Mouse (Mus musculus): ENCODE data around the gene Fcrla. TPM values are rescaled to one million over a fixed set of nuclear protein-coding genes. Genes with fewer than 3 reads are reported as not detected.

The Fcrla gene
- polyA plus RNA-seq, 1 experiment from 2014 or later = 0.26 TPM

DNA sequence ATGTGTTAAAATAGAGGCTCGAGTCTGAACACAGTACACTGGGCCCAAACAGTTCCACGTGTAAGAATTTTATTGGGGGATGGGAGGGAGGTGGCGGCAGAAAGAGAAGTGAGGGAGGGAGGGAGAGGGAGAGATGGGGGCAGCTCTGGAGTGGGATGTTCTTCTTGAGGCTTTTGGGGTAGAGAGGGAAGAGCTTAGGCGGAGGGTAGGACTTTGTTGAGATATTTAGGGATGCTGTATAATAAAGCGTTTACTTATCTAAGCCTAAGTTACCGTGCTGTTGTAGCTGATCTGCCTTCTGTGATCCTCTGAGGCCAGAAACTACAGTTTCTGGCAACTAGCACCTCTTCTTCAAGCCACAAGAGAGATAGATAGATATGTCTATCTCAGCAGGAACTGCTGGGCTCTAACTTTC is 41.3 kb downstream of the Fcrla start:
- Histone ChIP-seq H3K4me1 (replicated peaks) (peaks cover 14% of the 10 kb centered on the region), H3K27me3 (replicated peaks) (no peaks in the 10 kb centered on the region), H3K9me3 (replicated peaks) (0 out of 2 replicates have a peak, but pooled peaks cover 3% of the 10 kb centered on the region), H3K4me2 (no peak overlapping the region), H3K27ac (ENCODE audit: poor library complexity, severe bottlenecking) (no peak overlapping the region), H3K4me3 (no peak overlapping the region), H3K9ac (no peak overlapping the region), H3K36me3 (peaks cover 11% of the 10 kb centered on the region)
- no peak for ATAC-seq (ENCODE audit: insufficient number of reproducible peaks, low FRiP score)
- 50% methylated on average over 6 of the region's 6 CpGs for WGBS

DNA sequence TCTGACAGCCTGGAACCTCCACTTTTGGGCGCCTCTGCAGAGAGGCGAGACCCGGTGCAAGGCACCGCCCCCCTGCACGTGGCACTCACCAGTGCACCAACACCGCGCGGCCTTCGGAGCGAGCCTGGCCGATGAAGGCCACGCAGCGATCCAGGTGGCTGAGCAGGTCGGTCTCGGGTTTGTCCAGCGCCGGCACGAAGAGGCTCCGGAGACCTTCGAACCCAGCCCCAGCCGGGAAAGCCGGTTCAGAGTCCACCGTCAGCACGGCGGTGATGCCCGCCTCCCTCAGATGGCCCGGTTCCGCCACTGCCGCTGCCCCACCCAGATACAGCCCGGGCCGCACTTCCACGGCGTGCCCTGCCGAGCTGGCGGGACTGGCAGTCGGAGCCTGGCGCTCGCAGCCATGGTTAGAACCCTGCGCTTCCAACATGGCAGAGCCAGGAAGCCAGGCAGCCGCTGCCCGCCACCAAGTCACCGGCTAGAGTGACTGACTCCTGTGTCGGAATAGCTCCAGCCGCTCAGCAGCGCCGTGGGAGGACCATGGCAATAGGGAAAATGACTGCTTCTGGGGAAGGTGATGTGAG is 42.3 kb downstream of the Fcrla start, which contains the start of the genes Gm26620 and Dusp12:
Gene Gm26620 (plus strand): TSS at position 88 of the 584 bp plus-strand sequence.
Gene Dusp12 (minus strand): TSS at position 563 of the 584 bp plus-strand sequence.
- peak within 1 kb of the TSS; percentile 96 for H3K4me3 ChIP-seq
- peak within 1 kb of the TSS; percentile 49; the same call in 1 of the 2 replicates for H3K27ac ChIP-seq (ENCODE audit: poor library complexity, severe bottlenecking)
- under 1% methylated on average over 46 of the region's 46 CpGs for WGBS
- H3K4me1 ChIP-seq (replicated peaks) = peaks cover 14% of the 10 kb centered on the region
- H3K36me3 ChIP-seq = peaks cover 19% of the 10 kb centered on the region
- H3K4me2 ChIP-seq = peak within 1 kb of the TSS; percentile 87
- H3K9me3 ChIP-seq (replicated peaks) = 0 out of 2 replicates have a peak, but pooled peaks cover 3% of the 10 kb centered on the region
- peak; percentile 90 for ATAC-seq (ENCODE audit: insufficient number of reproducible peaks, low FRiP score)
- H3K9ac ChIP-seq = peak within 1 kb of the TSS; percentile 93
- no peaks in the 10 kb centered on the region for H3K27me3 ChIP-seq (replicated peaks)

DNA sequence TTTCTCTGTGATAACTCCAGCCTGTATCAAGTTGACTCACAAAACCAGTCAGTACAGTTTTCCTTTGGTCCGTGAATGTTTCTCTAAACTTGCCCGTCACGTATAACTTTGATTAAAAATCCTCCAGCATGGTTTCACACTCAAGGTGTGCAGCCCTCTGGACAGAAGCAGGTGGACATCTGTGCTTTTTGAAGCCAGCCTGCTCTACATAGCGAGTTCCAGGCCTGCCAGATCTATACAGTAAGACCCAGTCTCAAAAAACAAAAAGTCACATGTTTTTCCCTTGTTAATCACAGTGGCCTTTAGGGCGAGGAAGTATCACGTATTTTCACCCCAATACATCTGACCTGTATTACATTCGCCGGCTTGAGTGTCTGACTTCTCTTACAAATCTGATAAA is 43.0 kb downstream of the Fcrla start:
- H3K4me3 ChIP-seq = peak overlapping the region; percentile 96
- H3K27ac ChIP-seq (ENCODE audit: poor library complexity, severe bottlenecking) = no peak overlapping the region
- H3K4me2 ChIP-seq = peak overlapping the region; percentile 87
- peaks cover 14% of the 10 kb centered on the region for H3K4me1 ChIP-seq (replicated peaks)
- H3K36me3 ChIP-seq = peaks cover 22% of the 10 kb centered on the region
- peak overlapping the region; percentile 93 for H3K9ac ChIP-seq
- 0 out of 2 replicates have a peak, but pooled peaks cover 3% of the 10 kb centered on the region for H3K9me3 ChIP-seq (replicated peaks)
- H3K27me3 ChIP-seq (replicated peaks) = no peaks in the 10 kb centered on the region
- no peak for ATAC-seq (ENCODE audit: insufficient number of reproducible peaks, low FRiP score)
- WGBS = 23% methylated on average over 8 of the region's 8 CpGs

DNA sequence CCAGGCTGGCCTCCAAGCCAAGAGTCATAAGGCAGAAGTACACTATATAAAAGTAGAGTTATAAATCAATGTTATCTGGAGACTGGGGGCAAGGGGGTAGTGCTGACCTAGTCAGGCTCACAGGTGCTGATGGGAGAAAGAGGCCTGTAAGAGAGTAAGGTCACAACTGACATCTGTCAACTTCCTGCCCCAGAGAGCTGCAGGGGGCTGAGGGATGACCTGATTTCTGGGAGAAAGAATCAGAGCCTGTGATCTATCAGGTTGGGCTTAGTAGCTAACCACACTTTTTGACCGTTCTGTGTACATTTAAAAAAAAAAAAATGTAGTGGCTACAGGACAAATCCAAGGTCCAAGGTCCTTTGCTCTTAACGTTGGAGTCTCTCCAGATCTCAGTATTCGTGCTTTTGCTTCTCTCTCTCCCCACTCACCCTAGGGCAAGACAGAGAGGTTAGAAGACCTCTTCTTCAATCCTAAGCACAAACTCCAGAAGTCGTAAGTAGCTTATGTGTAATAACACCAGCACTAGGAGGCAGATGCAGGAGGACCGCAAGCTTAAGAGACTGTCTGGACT is 44.4 kb downstream of the Fcrla start:
- H3K36me3 ChIP-seq = peaks cover 28% of the 10 kb centered on the region
- H3K27ac ChIP-seq (ENCODE audit: poor library complexity, severe bottlenecking) = no peak overlapping the region
- H3K4me3 ChIP-seq = no peak overlapping the region
- no peak overlapping the region for H3K9ac ChIP-seq
- no peaks in the 10 kb centered on the region for H3K9me3 ChIP-seq (replicated peaks)
- H3K27me3 ChIP-seq (replicated peaks) = no peaks in the 10 kb centered on the region
- 83% methylated on average over 5 of the region's 5 CpGs for WGBS
- ATAC-seq (ENCODE audit: insufficient number of reproducible peaks, low FRiP score) = no peak
- no peak overlapping the region for H3K4me2 ChIP-seq
- peaks cover 14% of the 10 kb centered on the region for H3K4me1 ChIP-seq (replicated peaks)

DNA sequence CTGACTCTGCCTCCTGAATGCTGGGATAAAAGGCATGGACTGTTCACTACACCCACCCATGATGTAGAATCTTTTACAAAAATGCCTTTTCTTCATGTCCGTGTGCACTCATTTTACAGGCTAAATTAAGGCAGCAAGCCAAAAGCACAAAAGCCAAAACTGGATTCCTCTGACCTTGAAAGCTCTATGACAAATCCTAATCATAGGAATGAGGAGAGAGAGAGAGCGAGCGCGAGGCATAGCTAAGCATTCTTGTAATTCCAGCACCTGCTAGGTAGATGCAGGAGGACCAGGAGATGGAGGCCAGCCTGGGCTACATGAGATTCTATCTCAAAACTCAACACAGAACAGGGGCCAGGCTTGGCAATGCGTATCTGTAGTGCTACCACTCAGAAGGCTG is 50.5 kb downstream of the Fcrla start:
- 69% methylated on average over 5 of the region's 5 CpGs for WGBS
- Histone ChIP-seq H3K27ac (ENCODE audit: poor library complexity, severe bottlenecking) (no peak overlapping the region), H3K36me3 (peaks cover 51% of the 10 kb centered on the region), H3K4me2 (no peak overlapping the region), H3K9me3 (replicated peaks) (no peaks in the 10 kb centered on the region), H3K4me1 (replicated peaks) (no peaks in the 10 kb centered on the region), H3K9ac (no peak overlapping the region), H3K27me3 (replicated peaks) (no peaks in the 10 kb centered on the region), H3K4me3 (no peak overlapping the region)
- ATAC-seq (ENCODE audit: insufficient number of reproducible peaks, low FRiP score) = no peak

GRCm38 (mm10) chr1:170875676-170876075 is 51.7 kb downstream of the Fcrla start:
- Histone ChIP-seq H3K4me1 (replicated peaks) (no peaks in the 10 kb centered on the region), H3K4me2 (no peak overlapping the region), H3K9me3 (replicated peaks) (no peaks in the 10 kb centered on the region), H3K27me3 (replicated peaks) (no peaks in the 10 kb centered on the region), H3K27ac (ENCODE audit: poor library complexity, severe bottlenecking) (no peak overlapping the region), H3K36me3 (peaks cover 39% of the 10 kb centered on the region), H3K9ac (no peak overlapping the region), H3K4me3 (no peak overlapping the region)
- 87% methylated on average over 3 of the region's 3 CpGs for WGBS
- ATAC-seq (ENCODE audit: insufficient number of reproducible peaks, low FRiP score) = no peak

DNA sequence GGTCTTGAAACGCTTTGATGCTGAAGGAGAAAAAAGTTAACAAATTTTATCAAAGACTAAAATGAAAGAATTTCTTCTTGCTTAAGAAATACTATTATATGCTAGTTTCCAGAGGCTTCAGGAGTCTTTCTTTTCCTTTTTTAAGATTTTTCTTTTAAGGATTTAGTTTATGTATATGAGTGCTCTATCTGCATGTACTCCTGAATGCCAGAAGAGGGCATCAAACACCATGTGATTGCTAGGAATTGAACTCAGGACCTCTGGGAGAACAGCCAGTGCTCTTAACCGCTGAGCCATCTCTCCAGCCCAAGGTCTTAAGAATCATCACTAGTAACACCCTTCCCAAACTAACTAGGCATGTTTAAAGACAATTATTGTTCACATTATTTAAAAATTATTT is 55.4 kb downstream of the Fcrla start:
- no peak overlapping the region for H3K4me2 ChIP-seq
- no peaks in the 10 kb centered on the region for H3K9me3 ChIP-seq (replicated peaks)
- no peaks in the 10 kb centered on the region for H3K27me3 ChIP-seq (replicated peaks)
- peaks cover 24% of the 10 kb centered on the region for H3K36me3 ChIP-seq
- no peak overlapping the region for H3K27ac ChIP-seq (ENCODE audit: poor library complexity, severe bottlenecking)
- no peak overlapping the region for H3K9ac ChIP-seq
- WGBS = 90% methylated on average over 2 of the region's 2 CpGs
- peaks cover 1% of the 10 kb centered on the region; the same call in 1 of the 2 replicates for H3K4me1 ChIP-seq (replicated peaks)
- H3K4me3 ChIP-seq = no peak overlapping the region
- no peak for ATAC-seq (ENCODE audit: insufficient number of reproducible peaks, low FRiP score)

- 84% methylated on average over 6 of the region's 6 CpGs for WGBS
- H3K27me3 ChIP-seq (replicated peaks) = no peaks in the 10 kb centered on the region
- H3K27ac ChIP-seq (ENCODE audit: poor library complexity, severe bottlenecking) = no peak overlapping the region
- no peaks in the 10 kb centered on the region for H3K9me3 ChIP-seq (replicated peaks)
- no peak overlapping the region for H3K9ac ChIP-seq
- ATAC-seq (ENCODE audit: insufficient number of reproducible peaks, low FRiP score) = no peak
- peaks cover 18% of the 10 kb centered on the region for H3K36me3 ChIP-seq
- no peak overlapping the region for H3K4me3 ChIP-seq
- H3K4me1 ChIP-seq (replicated peaks) = peaks cover 5% of the 10 kb centered on the region; the same call in 1 of the 2 replicates
- no peak overlapping the region for H3K4me2 ChIP-seq
Observed at GRCm38 (mm10) chr1:170871402-170871801, 56.0 kb downstream of the Fcrla start.

DNA sequence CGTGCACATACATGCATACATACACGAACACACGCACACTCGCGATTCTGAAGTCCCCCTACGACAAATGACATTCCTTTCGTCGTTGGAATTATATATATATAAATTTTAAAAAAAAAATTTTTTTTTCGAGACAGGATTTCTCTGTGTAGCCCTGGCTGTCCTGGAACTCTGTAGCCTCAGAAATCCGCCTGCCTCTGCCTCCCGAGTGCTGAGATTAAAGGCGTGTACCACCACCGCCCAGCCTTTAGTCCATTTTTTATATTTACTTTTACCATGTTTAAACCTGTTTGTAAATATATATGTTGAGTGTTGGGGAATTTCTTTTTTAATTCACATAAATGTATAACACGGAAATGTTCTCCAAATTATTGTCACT is 58.5 kb downstream of the Fcrla start:
- Histone ChIP-seq H3K9ac (peak overlapping the region; percentile 65), H3K27me3 (replicated peaks) (no peaks in the 10 kb centered on the region), H3K4me1 (replicated peaks) (peaks cover 17% of the 10 kb centered on the region), H3K4me2 (peak overlapping the region; percentile 92), H3K9me3 (replicated peaks) (no peaks in the 10 kb centered on the region), H3K27ac (ENCODE audit: poor library complexity, severe bottlenecking) (no peak overlapping the region), H3K36me3 (peaks cover 7% of the 10 kb centered on the region), H3K4me3 (peak overlapping the region; percentile 83)
- ATAC-seq (ENCODE audit: insufficient number of reproducible peaks, low FRiP score) = no peak
- 13% methylated on average over 14 of the region's 14 CpGs for WGBS

DNA sequence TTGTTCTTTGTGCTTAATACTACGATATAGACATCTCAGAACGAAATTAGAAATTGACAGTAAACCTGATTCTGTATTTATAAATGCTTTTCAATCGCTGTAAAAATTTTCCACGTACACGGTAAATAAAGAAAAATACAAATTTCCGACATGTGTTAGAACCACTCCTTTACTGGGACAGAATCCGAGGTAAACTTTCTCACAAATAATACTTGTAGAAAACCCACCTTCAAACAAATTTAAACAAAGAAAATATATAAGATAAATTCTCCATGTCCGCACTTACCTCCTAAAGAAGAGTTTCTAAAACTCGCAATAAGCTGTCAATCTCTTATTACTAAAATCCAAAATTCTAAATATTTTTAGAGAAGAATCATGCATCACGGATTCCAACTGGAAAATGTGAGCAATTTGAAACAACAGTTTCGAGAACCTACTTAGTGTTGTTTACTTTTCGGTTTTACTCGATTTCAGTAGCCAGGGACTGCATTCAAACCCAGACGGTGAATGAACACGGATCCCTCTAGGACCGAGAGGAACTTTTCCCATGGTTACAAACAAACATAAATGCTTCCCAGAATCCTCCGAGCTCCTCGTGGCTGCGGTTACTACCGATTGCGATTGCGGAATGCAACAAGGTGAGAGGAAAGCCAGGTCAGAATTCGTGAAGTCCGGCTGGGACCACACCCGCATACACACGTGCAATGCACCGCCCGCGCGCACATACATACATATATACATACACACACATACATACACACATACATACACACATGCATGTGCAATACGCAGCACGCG is 59.1 kb downstream of the Fcrla start:
- WGBS = under 1% methylated on average over 33 of the region's 33 CpGs
- no peaks in the 10 kb centered on the region for H3K9me3 ChIP-seq (replicated peaks)
- no peak overlapping the region for H3K27ac ChIP-seq (ENCODE audit: poor library complexity, severe bottlenecking)
- peak; percentile 74 for ATAC-seq (ENCODE audit: insufficient number of reproducible peaks, low FRiP score)
- H3K4me3 ChIP-seq = peak overlapping the region; percentile 93
- H3K9ac ChIP-seq = peak overlapping the region; percentile 65
- H3K27me3 ChIP-seq (replicated peaks) = no peaks in the 10 kb centered on the region
- peak overlapping the region; percentile 92 for H3K4me2 ChIP-seq
- peaks cover 7% of the 10 kb centered on the region for H3K36me3 ChIP-seq
- H3K4me1 ChIP-seq (replicated peaks) = peaks cover 19% of the 10 kb centered on the region

GRCm38 (mm10) chr1:170867691-170868105 is 59.7 kb downstream of the Fcrla start, which contains the start of gene Atf6:
Gene Atf6 (minus strand): TSS chr1:170867771.
- H3K36me3 ChIP-seq = peaks cover 5% of the 10 kb centered on the region
- under 1% methylated on average over 25 of the region's 25 CpGs for WGBS
- H3K4me2 ChIP-seq = peak within 1 kb of the TSS; percentile 92
- no peaks in the 10 kb centered on the region for H3K27me3 ChIP-seq (replicated peaks)
- H3K4me3 ChIP-seq = peak within 1 kb of the TSS; percentile 93
- H3K9ac ChIP-seq = peak within 1 kb of the TSS; percentile 77
- peak; percentile 83 for ATAC-seq (ENCODE audit: insufficient number of reproducible peaks, low FRiP score)
- no peaks in the 10 kb centered on the region for H3K9me3 ChIP-seq (replicated peaks)
- H3K4me1 ChIP-seq (replicated peaks) = peaks cover 25% of the 10 kb centered on the region
- peak within 1 kb of the TSS; percentile 90 for H3K27ac ChIP-seq (ENCODE audit: poor library complexity, severe bottlenecking)
